In the genomic region with DNA sequence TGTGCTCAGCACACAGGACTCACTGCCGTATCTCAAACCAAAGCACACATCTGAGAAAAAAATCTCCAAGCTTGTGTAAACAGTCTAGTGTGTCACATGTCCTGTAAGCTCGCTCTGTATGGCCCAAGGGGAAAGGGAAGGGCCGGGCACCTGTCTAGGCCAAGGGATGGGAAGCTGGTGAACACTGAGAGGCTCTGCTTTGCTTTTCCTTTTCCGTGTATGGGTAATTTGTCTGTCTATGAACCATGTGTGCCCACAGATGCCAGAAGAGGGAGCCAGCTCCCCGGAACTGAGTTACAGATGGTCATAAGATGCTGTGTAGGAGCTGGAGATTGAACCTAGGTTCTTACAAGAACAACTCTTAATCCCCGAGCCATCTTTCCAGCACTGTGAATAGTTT, we compare ENCODE assay signal across 10 mouse cellular contexts. TPM values are rescaled to one million over a fixed set of nuclear protein-coding genes. Genes with fewer than 3 reads are reported as not detected.
A peak's percentile ranks its signal among the peaks of the same experiment; 100 is the strongest.
DNase-seq lines count a peak whose midpoint lies in the region; ATAC-seq and TF ChIP-seq lines count a peak whose summit lies in the region.
"Had no signal": no experiment of that assay in that cellular context is flagged by ENCODE, and none has a peak within 500 bp of the region (broad histone marks: within the 10 kb centered on the region; RNA-seq: fewer than 3 reads in every experiment).

No protein-coding gene starts in this region.

- 64% methylated on average over 6 of the region's 6 CpGs for WGBS in bone marrow, adult 2 months
- 77% methylated on average over 6 of the region's 6 CpGs for WGBS in hindbrain, embryonic 14.5 days

- no peak overlapping the region for H3K9ac ChIP-seq in MEL (ENCODE audit: control insufficient read depth, low read depth, low read length, poor library complexity, severe bottlenecking)
- no peak overlapping the region for H3K9ac ChIP-seq in hindbrain, embryonic 14.5 days
- H3K9ac ChIP-seq: embryonic facial prominence, embryonic 13.5 days had no signal

- no peak overlapping the region for H3K4me3 ChIP-seq in left cerebral cortex, adult 2 months
- H3K4me3 ChIP-seq in MEL (ENCODE audit: control insufficient read depth in 1 of 2, insufficient read depth in 1 of 2, low read depth in 2 of 2, low read length in 2 of 2): no peak overlapping the region
- H3K4me3 ChIP-seq in bone marrow, adult 2 months (replicated peaks; ENCODE audit: control insufficient read depth, low read depth, low read length): no peak overlapping the region
- H3K4me3 ChIP-seq in hindbrain, embryonic 14.5 days (replicated peaks; ENCODE audit: low read length): no peak overlapping the region
- H3K4me3 ChIP-seq: embryonic facial prominence, embryonic 13.5 days had no signal

- H3K36me3 ChIP-seq in MEL (ENCODE audit: control insufficient read depth in 1 of 2, insufficient read depth in 2 of 2, low read length in 2 of 2): peaks cover 0 to 37% of the 10 kb centered on the region in 2 experiments; a peak in 2 of 4 replicates
- H3K36me3 ChIP-seq in hindbrain, embryonic 14.5 days (replicated peaks; ENCODE audit: control insufficient read depth, insufficient read depth): peaks cover 96% of the 10 kb centered on the region

- H3K79me2 ChIP-seq in MEL (ENCODE audit: control insufficient read depth, insufficient read depth, low read length, poor library complexity): no peaks in the 10 kb centered on the region

- H3K27ac ChIP-seq in left cerebral cortex, adult 2 months: no peak overlapping the region
- no peak overlapping the region for H3K27ac ChIP-seq in MEL (ENCODE audit: control insufficient read depth, low read depth, low read length)
- no peak overlapping the region for H3K27ac ChIP-seq in bone marrow, adult 2 months (ENCODE audit: control insufficient read depth, insufficient read depth, low read depth, low read length, poor library complexity)
- H3K27ac ChIP-seq in hindbrain, embryonic 14.5 days: no peak overlapping the region
- H3K27ac ChIP-seq: embryonic facial prominence, embryonic 13.5 days had no signal

- peak; percentile 47 for TF ChIP-seq CTCF in left cerebral cortex, adult 2 months (IDR thresholded peaks at IDR 0.05)
- peak; percentile 19 to 49 (median 32); a peak in 4 of 6 replicates for TF ChIP-seq CTCF in MEL (IDR thresholded peaks at IDR 0.05 in 2 of 3, conservative IDR thresholded peaks at IDR 0.05 in 1 of 3; ENCODE audit: control insufficient read depth in 1 of 3, insufficient read depth in 1 of 3, low read depth in 2 of 3, low read length in 3 of 3, poor library complexity in 1 of 3, severe bottlenecking in 1 of 3)
- TF ChIP-seq CTCF in bone marrow, adult 2 months (IDR thresholded peaks at IDR 0.05; ENCODE audit: control insufficient read depth, insufficient read depth, low read length): peak; percentile 68

- no peak overlapping the region for H3K4me2 ChIP-seq in hindbrain, embryonic 14.5 days (replicated peaks)
- H3K4me2 ChIP-seq: embryonic facial prominence, embryonic 13.5 days had no signal

- no peak for TF ChIP-seq EP300 in MEL (IDR thresholded peaks at IDR 0.05; ENCODE audit: low read depth in 1 of 2, low read length in 2 of 2)

- DNase-seq in left cerebral cortex, adult 2 months (ENCODE audit: extremely low spot score in 1 of 2, low spot score in 2 of 2): peak; percentile 27 to 38
- no peak for DNase-seq in left cerebral cortex, adult 8-10 months (ENCODE audit: low spot score in 2 of 2)
- peak; percentile 42 for DNase-seq in MEL (ENCODE audit: low read depth, low spot score)
- DNase-seq in layer of hippocampus, adult 18-20 months (ENCODE audit: low spot score in 2 of 2): peak; percentile 41 to 74
- DNase-seq in right cerebral cortex, adult 18-20 months: peak; percentile 43
- DNase-seq in neural tube, embryonic 10.5 days (ENCODE audit: extremely low spot score, low spot score): no peak
- no peak for DNase-seq in hindbrain, embryonic 14.5 days (ENCODE audit: low spot score)

- peak; percentile 27 for TF ChIP-seq RAD21 in MEL (IDR thresholded peaks at IDR 0.05; ENCODE audit: low read depth, low read length)

- no peaks in the 10 kb centered on the region for H3K4me1 ChIP-seq in MEL (ENCODE audit: control insufficient read depth in 1 of 2, insufficient read depth in 2 of 2, low read length in 2 of 2)
- H3K4me1 ChIP-seq in bone marrow, adult 2 months (ENCODE audit: control insufficient read depth, insufficient read depth, low read length): peaks cover 6% of the 10 kb centered on the region; the same call in 1 of the 2 replicates
- no peaks in the 10 kb centered on the region for H3K4me1 ChIP-seq in hindbrain, embryonic 14.5 days (replicated peaks; ENCODE audit: control insufficient read depth, insufficient read depth, low read length)
- H3K4me1 ChIP-seq: embryonic facial prominence, embryonic 13.5 days had no signal

- TF ChIP-seq POLR2A in MEL (IDR thresholded peaks at IDR 0.05; ENCODE audit: control insufficient read depth in 1 of 2, insufficient read depth in 1 of 2, low read depth in 1 of 2, low read length in 2 of 2, poor library complexity in 1 of 2): no peak
- TF ChIP-seq POLR2A in bone marrow, adult 2 months (IDR thresholded peaks at IDR 0.05; ENCODE audit: borderline replicate concordance, control insufficient read depth, low read depth, low read length): no peak

- ATAC-seq in hindbrain, embryonic 14.5 days (ENCODE audit: low FRiP score): no peak

- no peaks in the 10 kb centered on the region for H3K27me3 ChIP-seq in MEL (ENCODE audit: control insufficient read depth in 1 of 2, insufficient read depth in 2 of 2, low read length in 2 of 2)
- no peaks in the 10 kb centered on the region for H3K27me3 ChIP-seq in hindbrain, embryonic 14.5 days (ENCODE audit: control insufficient read depth, insufficient read depth, low read length)
- H3K27me3 ChIP-seq: embryonic facial prominence, embryonic 13.5 days had no signal

- intact Hi-C loops in left cerebral cortex, adult 2 months (cut with DNase I): loop anchor here (10.0 kb wide), 1 partner anchor 461 kb away; no protein-coding TSS in a partner anchor

- no peaks in the 10 kb centered on the region for H3K9me3 ChIP-seq in MEL (replicated peaks; ENCODE audit: insufficient read depth, low read length)
- H3K9me3 ChIP-seq in hindbrain, embryonic 14.5 days (ENCODE audit: control insufficient read depth, low read length): no peaks in the 10 kb centered on the region
- H3K9me3 ChIP-seq: embryonic facial prominence, embryonic 13.5 days had no signal

TF ChIP-seq in MEL, 35 proteins besides CTCF, POLR2A, EP300 and RAD21:
- TF ChIP-seq MYB (IDR thresholded peaks at IDR 0.05; ENCODE audit: low read depth, low read length) (no peak), SMC3 (IDR thresholded peaks at IDR 0.05; ENCODE audit: low read depth, low read length) (peak; percentile 31; the same call in 1 of the 2 replicates)
TF ChIP-seq in MEL: peak in this region for 1.

RNA-seq across cellular contexts. Expression of a gene that starts 18.7 kb away (rescaled TPM):
- 10 to 100 TPM; 31.8 to 35.5 TPM for total RNA-seq in left cerebral cortex, adult 2 months (2021)
- 10 to 100 TPM; 29.6 to 33.2 (median 32.1) TPM for total RNA-seq in left cerebral cortex, adult 8-10 months (2022)
- total RNA-seq in MEL (2012; rRNA removed): 106 and 113 TPM in 2 replicates
- polyA plus RNA-seq in MEL (2012; ENCODE audit: insufficient read depth in 1 of 2, insufficient read length in 2 of 2, low read depth in 1 of 2, low replicate concordance in 2 of 2, missing spikeins in 1 of 2): 100 to 1,000 TPM in 1 of 2 experiments, not detected in 1; 103 TPM
- polyA plus RNA-seq in bone marrow, adult 2 months (2011; ENCODE audit: insufficient read depth, insufficient read length, low replicate concordance, missing spikeins): 30.0 and 53.7 TPM in 2 replicates
- total RNA-seq in layer of hippocampus, adult 18-20 months (2021): 10 to 100 TPM; 31.1 to 33.1 TPM
- polyA plus RNA-seq in hindbrain, embryonic 14.5 days (2014; fragmentation: Nextera tagmentation; extraction: Ambion mirVana): 54.3 and 58.2 TPM in 2 replicates

RNA-seq across cellular contexts. Expression of a gene that starts 20.8 kb away (rescaled TPM):
- total RNA-seq in left cerebral cortex, adult 2 months (2021): 10 to 100 TPM; 17.3 to 17.7 TPM
- 10 to 100 TPM; 14.7 to 19.1 (median 17.6) TPM for total RNA-seq in left cerebral cortex, adult 8-10 months (2022)
- 13.8 and 14.2 TPM in 2 replicates for total RNA-seq in MEL (2012; rRNA removed)
- 10 to 100 TPM in 1 of 2 experiments, not detected in 1; 28.5 TPM for polyA plus RNA-seq in MEL (2012; ENCODE audit: insufficient read depth in 1 of 2, insufficient read length in 2 of 2, low read depth in 1 of 2, low replicate concordance in 2 of 2, missing spikeins in 1 of 2)
- polyA plus RNA-seq in bone marrow, adult 2 months (2011; ENCODE audit: insufficient read depth, insufficient read length, low replicate concordance, missing spikeins): 12.9 and 21.8 TPM in 2 replicates
- 10 to 100 TPM; 17.0 to 17.9 TPM for total RNA-seq in layer of hippocampus, adult 18-20 months (2021)
- polyA plus RNA-seq in hindbrain, embryonic 14.5 days (2014; fragmentation: Nextera tagmentation; extraction: Ambion mirVana): 13.7 and 15.9 TPM in 2 replicates

RNA-seq across cellular contexts. Expression of a gene that starts 21.9 kb away (rescaled TPM):
- not detected for total RNA-seq in left cerebral cortex, adult 2 months (2021)
- total RNA-seq in left cerebral cortex, adult 8-10 months (2022): not detected
- not detected in 2 replicates for total RNA-seq in MEL (2012; rRNA removed)
- not detected for polyA plus RNA-seq in MEL (2012; ENCODE audit: insufficient read depth in 1 of 2, insufficient read length in 2 of 2, low read depth in 1 of 2, low replicate concordance in 2 of 2, missing spikeins in 1 of 2)
- polyA plus RNA-seq in bone marrow, adult 2 months (2011; ENCODE audit: insufficient read depth, insufficient read length, low replicate concordance, missing spikeins): not detected in 2 replicates
- not detected for total RNA-seq in layer of hippocampus, adult 18-20 months (2021)
- 0.37 and 0.55 TPM in 2 replicates for polyA plus RNA-seq in hindbrain, embryonic 14.5 days (2014; fragmentation: Nextera tagmentation; extraction: Ambion mirVana)
- total RNA-seq: layer of hippocampus, postnatal 25 days had no signal

RNA-seq across cellular contexts. Expression of a gene that starts 29.0 kb away (rescaled TPM):
- 1 to 10 TPM; 8.0 to 9.7 TPM for total RNA-seq in left cerebral cortex, adult 2 months (2021)
- total RNA-seq in left cerebral cortex, adult 8-10 months (2022): 10 to 100 TPM in 2 of 4 experiments, 1 to 10 TPM in 2; 8.9 to 12.8 (median 10.7) TPM
- 0.15 and 0.16 TPM in 2 replicates for total RNA-seq in MEL (2012; rRNA removed)
- polyA plus RNA-seq in MEL (2012; ENCODE audit: insufficient read depth in 1 of 2, insufficient read length in 2 of 2, low read depth in 1 of 2, low replicate concordance in 2 of 2, missing spikeins in 1 of 2): 1 to 10 TPM in 1 of 2 experiments, not detected in 1; 2.5 TPM
- 2.2 and 10.2 TPM in 2 replicates for polyA plus RNA-seq in bone marrow, adult 2 months (2011; ENCODE audit: insufficient read depth, insufficient read length, low replicate concordance, missing spikeins)
- total RNA-seq in layer of hippocampus, adult 18-20 months (2021): 1 to 10 TPM; 8.4 to 9.2 TPM
- polyA plus RNA-seq in hindbrain, embryonic 14.5 days (2014; fragmentation: Nextera tagmentation; extraction: Ambion mirVana): 24.5 and 26.8 TPM in 2 replicates

RNA-seq across cellular contexts. Expression of a gene that starts 40.5 kb away (rescaled TPM):
- 10 to 100 TPM; 75.7 to 75.9 TPM for total RNA-seq in left cerebral cortex, adult 2 months (2021)
- total RNA-seq in left cerebral cortex, adult 8-10 months (2022): 10 to 100 TPM; 76.4 to 85.1 (median 81.5) TPM
- total RNA-seq in MEL (2012; rRNA removed): 47.2 and 50.7 TPM in 2 replicates
- 100 to 1,000 TPM; 107 to 268 TPM for polyA plus RNA-seq in MEL (2012; ENCODE audit: insufficient read depth in 1 of 2, insufficient read length in 2 of 2, low read depth in 1 of 2, low replicate concordance in 2 of 2, missing spikeins in 1 of 2)
- 62.6 and 104 TPM in 2 replicates for polyA plus RNA-seq in bone marrow, adult 2 months (2011; ENCODE audit: insufficient read depth, insufficient read length, low replicate concordance, missing spikeins)
- 10 to 100 TPM; 87.5 to 89.4 TPM for total RNA-seq in layer of hippocampus, adult 18-20 months (2021)
- 127 and 136 TPM in 2 replicates for polyA plus RNA-seq in hindbrain, embryonic 14.5 days (2014; fragmentation: Nextera tagmentation; extraction: Ambion mirVana)

Comparison
In these comparisons a context has a peak if more than half of its experiments do, and no peak if none do; other contexts are left out.
1. DNase-seq: peak in left cerebral cortex, adult 2 months (2 of 2), MEL (single experiment), layer of hippocampus, adult 18-20 months (2 of 2) and right cerebral cortex, adult 18-20 months (single experiment); none in left cerebral cortex, adult 8-10 months (0 of 2), neural tube, embryonic 10.5 days (single experiment) and hindbrain, embryonic 14.5 days (single experiment).
2. Peak in every context shown above with its lines, with median percentiles within 50 percentile points of each other: CTCF ChIP-seq.